Mouse (Mus musculus): ENCODE results near the gene Ephx4. TPM values are rescaled to one million over a fixed set of nuclear protein-coding genes. Genes with fewer than 3 reads are reported as not detected.

Gene Ephx4
- total RNA-seq, 2 experiments from 2014 or later: 38.9 to 41.1 TPM

Other genes with a start within 250 kb of the Ephx4 start
- 10 to 100 TPM; 13.8 to 17.3 TPM for gene Tgfbr3, start 113.1 kb upstream of the Ephx4 start, total RNA-seq (2021)
- gene Brdt, start 71.6 kb upstream of the Ephx4 start, total RNA-seq (2021): 10 to 100 TPM; 13.9 to 14.6 TPM
- under 1 TPM in 1 of 2 experiments, not detected in 1; 0.31 TPM for gene Lpcat2b, start 28.8 kb downstream of the Ephx4 start, total RNA-seq (2021)
- 10 to 100 TPM; 90.8 to 99.5 TPM for gene Btbd8, start 35.3 kb downstream of the Ephx4 start, total RNA-seq (2021)
- under 1 TPM; 0.41 to 0.45 TPM for gene Gm42669, start 104.9 kb downstream of the Ephx4 start, total RNA-seq (2021)
- under 1 TPM; 0.25 to 0.57 TPM for gene 1700028K03Rik, start 132.0 kb downstream of the Ephx4 start, total RNA-seq (2021)
- gene Rpap2, start 194.6 kb downstream of the Ephx4 start, total RNA-seq (2021): 10 to 100 TPM; 21.2 to 22.1 TPM
- gene Glmn, start 195.2 kb downstream of the Ephx4 start, total RNA-seq (2021): 10 to 100 TPM; 17.2 to 17.6 TPM

All from layer of hippocampus, postnatal 14 days (tissue).